Mouse (Mus musculus): ENCODE data around the gene Rab13.
A peak's percentile ranks its signal among the peaks of the same experiment; 100 is the strongest.

- TF ChIP-seq EP300 (IDR thresholded peaks at IDR 0.05; ENCODE audit: low read depth) (no peak), CTCF (IDR thresholded peaks at IDR 0.05; ENCODE audit: low read depth) (peak; percentile 40)
Measured at GRCm38 (mm10) chr3:90215825-90216380, 2.4 kb downstream of the Rab13 start.

Measured in liver, embryonic 14.5 days (tissue).